Mouse (Mus musculus) CH12.LX (cell line): ENCODE results near the gene Gemin8.

Experiments used
- BHLHE40 ChIP-seq: IDR thresholded peaks from 2 replicates; pipeline ENCODE4 v1.6.1; 2011; ENCODE audit warnings: mild to moderate bottlenecking, low read depth, low read length, improper control_type of control experiment
- CHD1 ChIP-seq: IDR thresholded peaks from 2 replicates; pipeline ENCODE4 v1.6.1; 2012; ENCODE audit warnings: low read depth, low read length, improper control_type of control experiment, inconsistent platforms
- CTCF ChIP-seq, 2 experiments: IDR thresholded peaks in 1 of 2; conservative IDR thresholded peaks in 1 of 2; 2 replicates each; pipeline ENCODE4 v1.5.1; 2011 to 2012; ENCODE audit warnings: low read depth in 2 of 2, low read length in 2 of 2, improper control_type of control experiment in 1 of 2, inconsistent platforms in 1 of 2, mild to moderate bottlenecking in 1 of 2, moderate library complexity in 1 of 2
- JUN ChIP-seq: IDR thresholded peaks from 2 replicates; pipeline ENCODE4 v1.6.1; 2011; ENCODE audit warnings: low read depth, mild to moderate bottlenecking, low read length, improper control_type of control experiment, moderate library complexity; ENCODE audit not compliant: insufficient read depth
- MAFK ChIP-seq: IDR thresholded peaks from 2 replicates; pipeline ENCODE4 v1.6.1; 2011; ENCODE audit warnings: low read length, improper control_type of control experiment; ENCODE audit not compliant: insufficient replicate concordance
- POLR2A ChIP-seq: IDR thresholded peaks from 2 replicates; pipeline ENCODE4 v1.6.1; 2011; ENCODE audit warnings: low read depth, mild to moderate bottlenecking, improper control_type of control experiment, low read length
- POLR2AphosphoS2 ChIP-seq: IDR thresholded peaks from 2 replicates; pipeline ENCODE4 v1.6.1; 2011; ENCODE audit warnings: low read depth, low read length, improper control_type of control experiment
- RCOR1 ChIP-seq: conservative IDR thresholded peaks from 2 replicates; pipeline ENCODE4 v1.6.1; 2012; ENCODE audit warnings: low read depth, mild to moderate bottlenecking, inconsistent platforms, low read length, improper control_type of control experiment
- SMC3 ChIP-seq: IDR thresholded peaks from 2 replicates; pipeline ENCODE4 v1.6.1; 2011; ENCODE audit warnings: low read depth, low read length, improper control_type of control experiment
- USF2 ChIP-seq: conservative IDR thresholded peaks from 2 replicates; pipeline ENCODE4 v1.6.1; 2011; ENCODE audit warnings: low read depth, low read length, improper control_type of control experiment
- ZMIZ1 ChIP-seq: IDR thresholded peaks from 2 replicates; pipeline ENCODE4 v1.6.1; 2012; ENCODE audit warnings: low read depth, mild to moderate bottlenecking, inconsistent platforms, low read length, improper control_type of control experiment

DNA sequence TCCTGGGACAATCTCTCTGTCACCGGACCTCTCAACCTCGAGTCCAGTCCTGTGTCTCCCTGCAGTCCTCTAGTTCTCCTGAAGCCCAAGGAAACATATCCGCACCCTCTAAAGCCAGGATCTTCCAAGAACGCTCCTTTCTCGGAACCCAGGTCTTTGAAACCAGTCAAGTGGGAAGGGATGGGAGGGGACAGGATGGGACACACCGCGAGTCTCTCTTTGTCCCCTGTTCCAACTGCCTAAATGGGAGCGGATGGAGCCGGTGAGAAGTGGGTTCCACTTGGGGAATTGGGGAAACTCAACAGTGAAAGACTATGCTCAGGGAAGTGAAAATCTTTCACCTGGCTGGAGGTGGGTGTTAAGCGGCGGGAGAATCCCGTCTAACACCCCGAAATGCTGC lies 69.3 kb downstream of the Gemin8 start:
- TF ChIP-seq POLR2A (no peak), BHLHE40 (no peak), ZMIZ1 (no peak), CHD1 (no peak), USF2 (no peak), CTCF (conservative IDR thresholded peaks at IDR 0.05 in 1 of 2, IDR thresholded peaks at IDR 0.05 in 1 of 2; ENCODE audit: low read depth in 2 of 2, low read length in 2 of 2) (no peak), SMC3 (no peak), POLR2AphosphoS2 (no peak), RCOR1 (no peak), MAFK (no peak), JUN (no peak)
